Mouse (Mus musculus) Patski (cell line): ENCODE results near the gene Mgst2. TPM values are rescaled to one million over a fixed set of nuclear protein-coding genes. Genes with fewer than 3 reads are reported as not detected.
A peak's percentile ranks its signal among the peaks of the same experiment; 100 is the strongest.

ENCODE experiments used
- ATAC-seq: fragments of 100-300 bp; one replicate; pipeline ENCODE4 v1.8.0; 2021
- CTCF ChIA-PET: fragments of 350-600 bp; sonication (Branson Sonifier 250); formaldehyde crosslinking; loops from one replicate; lab custom pipeline; 2022; ENCODE audit warnings: inconsistent platforms; lab: Charles Lee
- POLR2A ChIA-PET: fragments of 350-600 bp; sonication (Branson Sonifier 250); formaldehyde crosslinking; loops from one replicate; lab custom pipeline; 2022; ENCODE audit warnings: antibody characterized with exemption, inconsistent platforms; lab: Charles Lee
- DNase-seq: peaks from one replicate; pipeline ENCODE4 v3.0.0-alpha.2; 2011; ENCODE audit warnings: low read depth, low spot score
- H3K27me3 ChIP-seq: fragments of 371-371 bp; one replicate; pipeline ENCODE4 v1.5.1; 2021
- CTCF ChIP-seq: fragments of 100-300 bp; IDR thresholded peaks from one replicate; pipeline ENCODE4 v1.5.1; 2021
- in situ Hi-C: fragments of 300-500 bp; cut with MboI; formaldehyde crosslinking; loops from 3 replicates; pipeline ENCODE4 v1.11.1; 2018; ENCODE audit warnings: low pct_unique_long_range_greater_than_20kb, mixed read lengths
- polyA plus RNA-seq: library from polyadenylated mRNA; unstranded; gene quantifications from one replicate; pipeline ENCODE4 v1.2.3, GENCODE M21; 2021

The Mgst2 gene
- polyA plus RNA-seq, 1 experiment from 2014 or later = 118 TPM

DNA sequence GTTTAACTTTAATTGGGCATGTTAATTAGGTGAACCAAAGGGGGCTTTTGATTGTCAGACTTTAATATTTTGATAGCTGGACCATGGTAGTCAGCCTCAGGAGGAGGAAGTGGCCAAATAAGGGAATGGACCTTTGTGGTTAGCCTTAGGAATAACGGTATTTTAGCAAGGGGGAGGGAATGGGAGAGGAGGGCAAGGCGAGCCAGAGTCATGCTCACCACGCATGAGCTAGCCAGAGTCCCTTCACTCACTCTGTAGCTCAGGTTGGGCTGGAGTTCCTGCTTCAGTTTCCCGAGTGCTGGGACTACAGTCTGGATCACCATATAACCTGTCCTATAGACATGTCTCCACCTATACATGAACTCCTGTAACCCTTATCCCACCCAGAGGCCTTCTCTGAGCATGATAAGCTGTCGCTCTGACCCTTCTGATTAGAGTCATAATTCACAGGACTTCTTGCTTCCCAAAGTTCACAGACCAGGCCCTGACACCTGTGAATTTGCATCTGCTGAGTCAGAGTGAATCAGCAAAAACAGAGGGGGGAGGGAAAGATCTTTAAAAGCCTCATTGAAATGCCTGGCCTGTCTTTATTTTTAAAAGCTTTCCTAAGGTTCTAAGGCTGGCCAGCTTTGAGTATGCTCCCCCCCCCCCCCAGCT is 10.4 kb downstream of the Mgst2 start:
- no peak for TF ChIP-seq CTCF
- CTCF ChIA-PET = interaction anchor here (0.9 to 1.5 kb wide), 2 partner anchors 10 to 20 kb away, joined by 3 read pairs; partner anchors contain the start of gene Mgst2
- ATAC-seq = peak; percentile 40
- DNase-seq = no peak
- POLR2A ChIA-PET = interaction anchor here (0.6 to 0.9 kb wide), 2 partner anchors 74 to 107 kb away, joined by 4 to 5 read pairs; no protein-coding TSS in a partner anchor
- no peaks in the 10 kb centered on the region for H3K27me3 ChIP-seq
- in situ Hi-C loops = no loop called here

DNA sequence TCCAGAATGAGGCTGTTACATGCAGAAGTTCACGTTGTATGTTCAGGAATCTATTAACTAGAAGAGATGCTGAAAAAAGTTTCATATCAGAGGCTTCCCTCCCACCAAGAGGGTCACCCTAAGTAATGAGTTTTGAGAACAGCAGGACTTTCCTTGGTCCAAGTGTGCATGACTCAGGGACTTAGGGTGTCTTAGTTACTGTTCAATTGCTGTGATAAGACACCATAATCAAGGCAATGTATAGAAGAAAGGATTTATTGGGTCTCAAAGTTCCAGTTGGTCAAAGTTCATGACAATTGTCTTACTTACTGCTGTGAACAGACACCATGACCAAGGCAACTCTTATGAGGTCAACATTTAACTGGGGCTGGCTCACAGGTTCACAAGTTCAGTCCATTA is 10.9 kb downstream of the Mgst2 start:
- ChIA-PET CTCF (interaction anchor here (0.9 to 1.5 kb wide), 2 partner anchors 10 to 20 kb away, joined by 3 read pairs; partner anchors contain the start of gene Mgst2), POLR2A (interaction anchor here (0.9 kb wide), 1 partner anchor 74 kb away, joined by 4 read pairs; no protein-coding TSS in a partner anchor)
- in situ Hi-C loops = no loop called here
- DNase-seq = no peak
- H3K27me3 ChIP-seq = no peaks in the 10 kb centered on the region
- no peak for ATAC-seq
- no peak for TF ChIP-seq CTCF

DNA sequence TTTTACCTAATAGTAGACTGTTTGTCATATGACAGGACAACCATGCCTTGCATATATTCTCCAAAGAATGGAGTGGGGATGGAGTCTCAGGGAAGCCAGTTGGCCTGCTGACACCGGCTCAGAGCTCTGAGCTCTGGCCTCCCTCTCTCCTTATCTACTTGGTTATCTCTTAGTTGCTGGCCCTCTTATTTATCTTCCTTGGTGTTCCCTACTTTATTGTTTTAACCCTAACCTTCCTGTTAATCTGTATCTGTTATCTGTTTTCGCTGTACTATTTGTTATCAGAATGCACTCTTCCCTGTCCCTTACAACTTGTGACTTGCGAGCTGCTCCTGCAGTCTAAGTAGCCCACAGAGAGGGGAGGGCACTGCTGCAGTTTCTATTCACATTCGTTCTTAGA is 12.5 kb downstream of the Mgst2 start:
- no peak for DNase-seq
- CTCF ChIA-PET = interaction anchor here (0.8 to 1.5 kb wide), 2 partner anchors 12 to 20 kb away, joined by 3 read pairs; partner anchors contain the start of gene Mgst2
- no peak for TF ChIP-seq CTCF

DNA sequence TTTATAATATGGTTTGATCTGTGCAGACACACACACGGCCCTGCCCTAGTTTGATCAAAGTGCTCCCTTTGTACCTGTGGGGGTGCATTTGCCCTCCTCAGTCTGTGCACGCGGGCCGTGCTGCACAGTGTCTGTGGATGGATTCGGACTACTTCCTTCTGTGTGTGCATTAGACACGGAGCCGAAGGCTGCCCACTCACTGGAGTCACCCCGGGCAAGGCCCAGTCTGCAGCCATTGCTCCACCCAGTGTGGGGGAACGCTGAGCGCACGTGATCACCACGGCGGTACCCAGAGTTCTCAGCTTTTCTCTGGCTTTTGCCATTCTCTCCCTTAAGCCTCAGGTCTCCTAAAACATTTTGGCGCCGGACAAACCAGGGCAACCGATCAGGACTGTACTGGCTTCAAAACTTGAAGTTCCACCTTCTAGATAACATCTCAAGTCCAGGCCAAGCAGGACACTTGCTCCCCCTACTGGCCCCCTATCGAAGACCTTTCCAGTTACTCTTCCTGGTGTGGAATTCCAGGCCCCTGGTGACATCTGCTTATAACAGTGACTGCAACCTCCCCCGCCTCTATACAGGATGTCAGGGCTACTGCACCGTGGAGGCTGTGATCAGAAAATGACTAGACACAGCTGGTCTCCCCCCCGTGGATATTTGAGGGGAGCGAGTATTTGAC is 13.4 kb downstream of the Mgst2 start:
- ATAC-seq (peak; percentile 19), DNase-seq (no peak)
- peak; percentile 83 for TF ChIP-seq CTCF
- ChIA-PET POLR2A (interaction anchor here (1.6 kb wide), 1 partner anchor 23 kb away, joined by 4 read pairs; no protein-coding TSS in a partner anchor), CTCF (interaction anchor here (0.8 to 2.0 kb wide), 8 partner anchors 11 to 164 kb away, joined by 3 to 10 read pairs (median 3); partner anchors contain the start of genes Mgst2 and Setd7)
- no peaks in the 10 kb centered on the region for H3K27me3 ChIP-seq
- in situ Hi-C loops = no loop called here

More for the DNA sequence above, 12.5 kb downstream of the Mgst2 start:
- in situ Hi-C loops = no loop called here
- ATAC-seq = no peak
- H3K27me3 ChIP-seq = no peaks in the 10 kb centered on the region
- POLR2A ChIA-PET = no interaction called here

DNA sequence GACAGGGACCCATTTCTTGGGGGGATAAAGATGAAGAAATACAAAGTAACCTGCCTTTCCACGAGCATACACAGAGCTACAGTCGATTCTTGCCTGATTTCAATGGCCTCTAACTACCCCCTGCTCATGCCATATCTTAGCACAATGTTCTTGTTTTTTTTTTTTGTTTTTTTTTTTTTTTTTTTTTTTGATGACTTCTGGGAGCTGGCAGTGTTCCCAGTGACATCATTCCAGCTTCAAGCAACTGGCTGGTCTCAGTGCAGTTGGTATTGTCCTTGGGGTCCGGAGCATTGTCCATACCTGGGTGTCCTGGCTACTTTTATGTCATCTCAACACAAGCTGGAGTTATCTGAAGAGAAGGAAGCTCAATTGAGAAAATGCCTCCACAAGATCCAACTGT is 14.8 kb downstream of the Mgst2 start:
- POLR2A ChIA-PET = interaction anchor here (0.6 kb wide), 2 partner anchors 97 to 125 kb away, joined by 3 to 4 read pairs; no protein-coding TSS in a partner anchor
- DNase-seq (no peak), ATAC-seq (no peak)
- no peaks in the 10 kb centered on the region for H3K27me3 ChIP-seq
- no peak for TF ChIP-seq CTCF
- CTCF ChIA-PET = interaction anchor here (0.8 to 2.0 kb wide), 9 partner anchors 9 to 567 kb away, joined by 3 to 10 read pairs (median 4); no protein-coding TSS in a partner anchor
- in situ Hi-C loops = no loop called here

DNA sequence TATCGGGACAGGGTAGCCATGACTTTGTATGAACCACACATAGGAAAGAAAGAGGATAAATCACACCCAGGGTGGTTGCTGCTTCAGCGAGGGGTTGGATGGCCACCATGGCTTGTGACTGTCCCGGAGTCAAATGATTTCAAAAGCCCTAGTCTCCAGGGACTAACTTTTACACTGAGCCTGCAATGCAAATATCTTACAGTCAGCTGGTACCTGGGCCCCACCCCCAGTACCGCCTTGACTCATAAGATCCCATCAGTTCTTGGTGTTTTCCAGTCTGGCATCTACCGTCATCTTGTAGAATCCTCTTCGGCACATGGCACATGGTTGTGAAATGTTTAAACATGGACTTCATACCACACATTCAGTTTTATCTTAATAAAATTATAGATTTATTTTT is 25.4 kb downstream of the Mgst2 start:
- H3K27me3 ChIP-seq = no peaks in the 10 kb centered on the region
- in situ Hi-C loops = no loop called here
- DNase-seq (no peak), ATAC-seq (no peak)
- ChIA-PET POLR2A (no interaction called here), CTCF (no interaction called here)
- TF ChIP-seq CTCF = no peak

DNA sequence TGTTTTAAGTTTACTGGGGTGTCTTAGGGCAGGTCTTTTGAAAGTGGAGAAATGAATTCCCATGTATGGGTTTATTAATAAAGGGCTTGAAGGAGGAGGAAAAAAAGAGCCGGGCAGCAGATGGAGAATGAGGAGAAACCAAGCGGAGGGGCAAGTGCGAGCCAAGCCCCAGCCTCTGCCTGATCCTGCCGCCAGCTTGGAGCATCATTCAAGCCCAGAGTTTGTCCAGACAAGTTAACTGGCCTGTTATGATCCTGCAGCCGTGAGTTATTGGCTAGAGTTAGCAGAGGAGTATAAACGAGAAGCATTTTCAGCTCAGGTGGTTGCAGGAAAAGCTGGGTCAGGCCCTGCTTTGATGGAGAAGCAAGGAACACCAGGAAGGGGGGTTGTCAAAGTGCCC is 26.2 kb downstream of the Mgst2 start:
- ATAC-seq = no peak

DNA sequence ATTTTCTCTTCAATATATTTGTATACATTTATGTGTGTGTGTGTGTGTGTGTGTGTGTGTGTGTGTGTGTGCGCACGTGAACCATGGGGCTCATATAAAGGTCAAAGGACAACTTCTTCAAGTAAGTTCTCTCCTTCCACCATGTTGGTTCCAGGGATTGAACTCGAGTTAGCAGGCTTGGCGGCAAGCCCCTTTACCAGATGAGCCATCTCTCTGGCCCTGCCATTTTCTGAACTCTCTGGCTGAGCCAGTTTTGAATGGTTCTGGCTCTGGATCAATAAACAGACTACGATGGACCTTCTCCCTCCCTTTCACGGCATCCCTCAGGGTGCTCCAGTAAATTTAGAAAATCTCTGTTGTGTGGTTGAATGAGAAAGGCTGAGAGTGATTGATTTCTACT is 26.6 kb downstream of the Mgst2 start:
- no peak for TF ChIP-seq CTCF
- no peaks in the 10 kb centered on the region for H3K27me3 ChIP-seq
- in situ Hi-C loops = no loop called here
- ChIA-PET CTCF (no interaction called here), POLR2A (interaction anchor here (0.5 kb wide), 1 partner anchor 14 kb away, joined by 3 read pairs; no protein-coding TSS in a partner anchor)
- DNase-seq (no peak), ATAC-seq (no peak)

More for the DNA sequence above, 26.2 kb downstream of the Mgst2 start:
- no peak for TF ChIP-seq CTCF
- in situ Hi-C loops = no loop called here
- POLR2A ChIA-PET = interaction anchor here (0.5 kb wide), 1 partner anchor 15 kb away, joined by 3 read pairs; no protein-coding TSS in a partner anchor
- DNase-seq = no peak
- H3K27me3 ChIP-seq = no peaks in the 10 kb centered on the region
- CTCF ChIA-PET = no interaction called here

DNA sequence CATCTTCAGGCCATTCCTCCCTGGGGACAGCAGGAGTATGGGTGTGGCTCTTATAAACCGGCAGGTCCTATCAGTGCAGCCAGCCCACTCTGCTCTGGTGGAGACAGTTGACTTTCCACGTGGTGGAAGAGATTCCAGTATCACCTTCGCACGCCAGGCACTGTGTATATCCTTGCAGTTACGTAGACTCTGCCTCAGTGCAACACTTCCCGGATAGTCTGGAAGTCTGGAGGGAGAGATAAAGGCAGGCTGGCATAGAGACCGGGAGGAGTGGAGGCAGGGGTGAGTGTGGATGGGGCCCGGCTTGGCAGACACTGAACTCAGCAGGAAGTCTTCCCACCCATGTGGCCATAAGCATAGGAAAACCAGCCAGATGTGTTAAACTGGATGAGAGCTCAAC is 28.6 kb downstream of the Mgst2 start:
- ChIA-PET POLR2A (interaction anchor here (0.6 kb wide), 2 partner anchors 400 to 1088 kb away, joined by 3 to 5 read pairs; no protein-coding TSS in a partner anchor), CTCF (interaction anchor here (0.6 to 1.8 kb wide), 2 partner anchors 12 to 15 kb away, joined by 3 to 5 read pairs; no protein-coding TSS in a partner anchor)
- in situ Hi-C loops = no loop called here
- no peak for TF ChIP-seq CTCF
- H3K27me3 ChIP-seq = no peaks in the 10 kb centered on the region
- no peak for ATAC-seq
- no peak for DNase-seq

DNA sequence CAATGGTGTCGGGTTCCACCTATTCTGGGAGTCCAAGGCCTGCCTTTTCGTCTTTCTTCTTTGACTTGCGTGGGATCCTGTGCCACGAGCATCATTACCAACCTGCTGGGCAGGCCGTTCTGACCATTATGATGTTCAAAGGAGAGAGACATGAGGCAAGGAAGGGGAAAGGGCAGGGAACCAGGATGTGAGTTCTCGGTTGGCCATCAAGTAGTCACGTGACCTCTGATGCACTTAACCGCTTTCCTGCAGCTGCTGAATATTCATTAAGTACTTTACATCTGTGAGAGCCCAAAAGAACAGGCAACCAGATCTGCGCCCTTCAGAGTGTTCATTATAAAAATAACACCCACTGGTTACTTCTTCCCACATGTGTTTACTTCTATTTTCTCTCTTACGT is 33.0 kb downstream of the Mgst2 start:
- in situ Hi-C loops = no loop called here
- POLR2A ChIA-PET = no interaction called here
- DNase-seq (no peak), ATAC-seq (no peak)
- CTCF ChIA-PET = no interaction called here
- no peaks in the 10 kb centered on the region for H3K27me3 ChIP-seq
- TF ChIP-seq CTCF = no peak
